Mouse (Mus musculus) spleen, adult 2 months (tissue): ENCODE data around the gene Nabp2. TPM values are rescaled to one million over a fixed set of nuclear protein-coding genes. Genes with fewer than 3 reads are reported as not detected.

Experiments
- DNase-seq, 2 experiments: peaks; one replicate each; pipeline versions ENCODE4 v3.0.0 to v3.0.0-alpha.2; 2012 to 2021; ENCODE audit warnings: low spot score in 2 of 2, low read depth in 1 of 2
- H3K27ac ChIP-seq: fragments of 200-500 bp; 2 replicates; pipeline ENCODE4 v1.5.1; 2012; ENCODE audit warnings: low read length, inconsistent platforms; ENCODE audit not compliant: insufficient read depth
- H3K27me3 ChIP-seq: fragments of 200-500 bp; 2 replicates; pipeline ENCODE4 v1.6.1; 2012; ENCODE audit warnings: mild to moderate bottlenecking, moderate library complexity, low read length, inconsistent platforms; ENCODE audit not compliant: control insufficient read depth, insufficient read depth
- H3K36me3 ChIP-seq: fragments of 200-500 bp; 2 replicates; pipeline ENCODE4 v1.6.1; 2012; ENCODE audit warnings: mild to moderate bottlenecking, low read length, inconsistent platforms; ENCODE audit not compliant: control insufficient read depth, insufficient read depth
- H3K4me1 ChIP-seq: fragments of 200-500 bp; 2 replicates; pipeline ENCODE4 v1.6.1; 2011; ENCODE audit warnings: inconsistent platforms; ENCODE audit not compliant: control insufficient read depth, insufficient read depth, insufficient read length
- H3K4me3 ChIP-seq: fragments of 200-500 bp; 2 replicates; pipeline ENCODE4 v1.5.1; 2011; ENCODE audit warnings: mild to moderate bottlenecking, inconsistent platforms; ENCODE audit not compliant: insufficient read depth, insufficient read length; ENCODE audit errors: extremely low read depth
- CTCF ChIP-seq: fragments of 200-500 bp; IDR thresholded peaks from 2 replicates; pipeline ENCODE4 v1.5.1; 2011; ENCODE audit warnings: mild to moderate bottlenecking, inconsistent platforms; ENCODE audit not compliant: insufficient read depth, insufficient read length, insufficient replicate concordance; ENCODE audit errors: extremely low read depth
- POLR2A ChIP-seq: fragments of 200-500 bp; IDR thresholded peaks from 2 replicates; pipeline ENCODE4 v1.6.1; 2011; ENCODE audit warnings: low read depth, low read length, inconsistent platforms
- WGBS: fragments of 180-500 bp; shearing (Covaris S2); methylation state at CpG from one replicate; pipeline ENCODE4 v1.1.7; 2018; 5-methylcytosine and 5-hydroxymethylcytosine counted together
- polyA plus RNA-seq: library from polyadenylated mRNA; depleted of rRNA; stranded (reverse); fragments of >200 nt; gene quantifications from 2 replicates; pipeline ENCODE4 v1.2.3, GENCODE M21; 2012; rRNA removed

Gene Nabp2
- polyA plus RNA-seq: 19.8 and 21.2 TPM in 2 replicates

- peak within 1 kb of the TSS; percentile 77 for H3K4me3 ChIP-seq
- peaks cover 12% of the 10 kb centered on the region for H3K36me3 ChIP-seq
- under 1% methylated on average over 49 of the region's 50 CpGs for WGBS
- TF ChIP-seq POLR2A (peak; percentile 48; the same call in 1 of the 2 replicates), CTCF (no peak)
- peak within 1 kb of the TSS; percentile 96 for H3K27ac ChIP-seq
- H3K27me3 ChIP-seq: no peaks in the 10 kb centered on the region
- peak; percentile 84 to 97 for DNase-seq
- H3K4me1 ChIP-seq: peaks cover 16% of the 10 kb centered on the region
These were observed at the start of gene Nabp2, which contains the start of gene Rnf41 for GRCm38 (mm10) chr10:128411211-128412054. Nabp2 (minus strand) TSS chr10:128411492. Rnf41 (plus strand) TSS chr10:128411657.

- Histone ChIP-seq H3K4me1 (peaks cover 6% of the 10 kb centered on the region; the same call in 1 of the 2 replicates), H3K36me3 (peaks cover 13% of the 10 kb centered on the region), H3K27me3 (no peaks in the 10 kb centered on the region), H3K4me3 (peak overlapping the region; percentile 84; the same call in 1 of the 2 replicates), H3K27ac (no peak overlapping the region)
- no peak for DNase-seq
- 10% methylated on average over 5 of the region's 5 CpGs for WGBS
- TF ChIP-seq POLR2A (no peak), CTCF (no peak)
These were observed 49.0 kb upstream of the Nabp2 start for GRCm38 (mm10) chr10:128460270-128460630.

DNA sequence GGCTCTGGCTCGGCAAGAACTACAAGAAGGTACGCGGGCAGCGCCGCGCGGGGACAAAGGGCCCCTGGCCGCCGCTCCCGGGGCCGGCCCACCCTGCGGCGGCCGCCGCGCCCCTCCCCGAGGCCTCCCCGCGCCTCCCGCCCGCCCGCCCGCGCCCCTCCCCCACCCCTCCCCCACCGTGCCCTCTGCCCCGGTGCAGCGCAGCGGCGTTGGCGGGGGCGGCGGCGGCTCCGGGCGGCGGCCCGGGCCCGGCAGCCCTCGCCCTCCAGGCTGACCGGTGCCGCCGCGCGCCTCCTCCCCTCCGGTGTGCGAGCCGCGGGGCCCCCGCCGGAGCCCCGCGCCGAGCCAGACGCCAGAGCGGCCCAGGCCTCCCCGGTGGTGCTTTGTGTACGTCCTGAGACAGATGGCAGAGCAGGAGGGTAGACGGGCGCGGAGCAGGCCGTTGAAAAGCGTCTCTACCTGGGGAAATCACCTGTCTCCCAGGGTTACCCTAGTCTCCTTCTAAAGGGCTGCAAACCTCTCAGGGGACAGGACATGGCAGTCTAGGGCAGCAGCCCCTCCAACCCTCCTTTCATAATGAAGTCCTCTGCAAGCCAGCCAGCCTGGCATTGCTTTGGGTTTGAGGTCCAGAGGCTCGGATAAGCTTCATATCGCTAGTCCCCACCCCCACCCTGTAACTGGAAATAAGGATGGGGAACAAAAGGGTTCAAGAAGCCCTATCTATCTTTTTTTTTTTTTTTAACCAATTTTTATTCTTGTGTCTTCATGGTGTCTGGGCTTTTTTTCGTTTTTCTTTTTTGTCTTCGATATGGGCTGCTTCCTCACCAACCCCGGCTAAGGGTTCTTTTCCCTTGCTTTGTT, 48.3 kb upstream of the Nabp2 start:
- H3K27ac ChIP-seq: peak overlapping the region; percentile 96
- no peak for TF ChIP-seq POLR2A
- no peak for TF ChIP-seq CTCF
- 1% methylated on average over 35 of the region's 67 CpGs for WGBS
- H3K27me3 ChIP-seq: no peaks in the 10 kb centered on the region
- H3K36me3 ChIP-seq: peaks cover 8% of the 10 kb centered on the region
- DNase-seq: peak in 1 of 2 experiments; percentile 33
- peak overlapping the region; percentile 99 for H3K4me3 ChIP-seq
- peaks cover 6% of the 10 kb centered on the region; the same call in 1 of the 2 replicates for H3K4me1 ChIP-seq

DNA sequence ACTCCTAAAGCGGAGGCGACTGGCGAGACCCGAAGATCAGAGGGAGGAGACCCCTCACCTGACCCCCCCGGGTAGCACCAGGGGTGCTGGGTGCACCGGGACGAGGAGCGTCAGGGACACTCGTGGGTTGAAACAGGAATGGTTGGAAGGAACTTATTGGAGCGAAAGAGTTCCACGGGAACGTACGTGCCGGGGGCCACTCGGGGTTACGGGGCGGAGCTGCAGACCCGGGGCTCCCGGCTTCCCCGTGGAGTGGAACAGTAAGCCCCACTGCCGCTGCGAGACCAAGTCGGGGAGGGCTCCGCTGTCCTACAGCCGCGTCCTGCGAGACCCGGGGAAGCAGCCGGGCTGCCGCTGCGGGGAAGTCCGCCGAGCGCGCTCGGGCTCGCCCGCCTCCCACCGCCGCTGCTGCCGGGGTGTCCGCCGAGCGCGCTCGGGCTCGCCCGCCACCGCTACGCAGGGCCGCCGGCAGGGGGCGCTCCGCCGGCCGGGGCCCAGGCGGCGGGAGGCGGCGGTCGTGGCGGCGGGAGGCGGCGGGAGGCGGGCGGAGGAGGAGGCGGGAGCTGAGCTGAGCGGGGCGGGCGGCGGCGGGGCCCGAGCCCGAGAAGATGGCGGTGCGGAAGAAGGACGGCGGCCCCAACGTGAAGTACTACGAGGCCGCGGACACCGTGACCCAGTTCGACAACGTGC, 47.6 kb upstream of the Nabp2 start, which contains the start of gene Smarcc2:
Gene Smarcc2, plus strand, starts transcription at position 530 of the 690 bp plus-strand sequence.
- H3K27ac ChIP-seq: peak within 1 kb of the TSS; percentile 96
- peak within 1 kb of the TSS; percentile 99 for H3K4me3 ChIP-seq
- peak in 1 of 2 experiments; percentile 83 for DNase-seq
- 3% methylated on average over 71 of the region's 86 CpGs for WGBS
- H3K4me1 ChIP-seq: peaks cover 6% of the 10 kb centered on the region; the same call in 1 of the 2 replicates
- peaks cover 5% of the 10 kb centered on the region for H3K36me3 ChIP-seq
- no peaks in the 10 kb centered on the region for H3K27me3 ChIP-seq
- TF ChIP-seq POLR2A (peak; percentile 52; the same call in 1 of the 2 replicates), CTCF (peak; percentile 37; the same call in 1 of the 2 replicates)

GRCm38 (mm10) chr10:128458348-128458718, 47.0 kb upstream of the Nabp2 start:
- TF ChIP-seq CTCF: no peak
- TF ChIP-seq POLR2A: no peak
- Histone ChIP-seq H3K27ac (peak overlapping the region; percentile 91), H3K4me1 (peaks cover 6% of the 10 kb centered on the region; the same call in 1 of the 2 replicates), H3K36me3 (peaks cover 3% of the 10 kb centered on the region), H3K27me3 (no peaks in the 10 kb centered on the region), H3K4me3 (peak overlapping the region; percentile 99)
- peak in 1 of 2 experiments; percentile 63 for DNase-seq
- WGBS: under 1% methylated on average over 29 of the region's 29 CpGs

DNA sequence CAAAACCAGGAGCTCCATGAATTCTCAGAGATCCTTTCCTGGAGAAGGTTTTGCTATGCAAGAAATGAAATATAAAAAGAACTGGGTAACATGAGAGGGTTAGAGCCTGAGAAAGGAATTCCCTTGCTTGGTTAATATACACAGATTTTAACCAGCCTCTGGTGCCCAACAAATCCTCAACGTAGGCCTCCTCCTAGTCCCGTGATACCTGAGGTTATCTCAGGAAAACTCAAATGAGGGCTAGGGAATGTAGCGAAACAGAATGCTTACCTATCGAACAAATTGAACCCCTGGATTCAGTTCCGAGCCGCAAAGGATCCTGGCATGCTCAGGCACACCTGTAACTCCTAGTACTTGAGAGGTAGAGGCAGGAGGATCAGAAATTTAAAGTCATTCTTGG, 46.4 kb upstream of the Nabp2 start:
- H3K4me1 ChIP-seq: peaks cover 6% of the 10 kb centered on the region; the same call in 1 of the 2 replicates
- 96% methylated on average over 6 of the region's 6 CpGs for WGBS

More for the DNA sequence above, 46.4 kb upstream of the Nabp2 start:
- H3K27ac ChIP-seq: no peak overlapping the region
- no peak for DNase-seq
- no peaks in the 10 kb centered on the region for H3K36me3 ChIP-seq
- no peak for TF ChIP-seq CTCF
- no peak for TF ChIP-seq POLR2A
- H3K27me3 ChIP-seq: no peaks in the 10 kb centered on the region
- no peak overlapping the region for H3K4me3 ChIP-seq
